Mouse (Mus musculus) liver, postnatal 0 days (tissue): ENCODE results near the gene Trim38.

Experiments used
- CTCF ChIP-seq: sonication (generic); IDR thresholded peaks from 2 replicates; pipeline ENCODE4 v1.5.1; 2016; ENCODE audit warnings: antibody characterized with exemption, low read depth
- EP300 ChIP-seq: IDR thresholded peaks from 2 replicates; pipeline ENCODE4 v1.6.1; 2016; ENCODE audit warnings: antibody characterized with exemption, low read depth, mild to moderate bottlenecking

DNA sequence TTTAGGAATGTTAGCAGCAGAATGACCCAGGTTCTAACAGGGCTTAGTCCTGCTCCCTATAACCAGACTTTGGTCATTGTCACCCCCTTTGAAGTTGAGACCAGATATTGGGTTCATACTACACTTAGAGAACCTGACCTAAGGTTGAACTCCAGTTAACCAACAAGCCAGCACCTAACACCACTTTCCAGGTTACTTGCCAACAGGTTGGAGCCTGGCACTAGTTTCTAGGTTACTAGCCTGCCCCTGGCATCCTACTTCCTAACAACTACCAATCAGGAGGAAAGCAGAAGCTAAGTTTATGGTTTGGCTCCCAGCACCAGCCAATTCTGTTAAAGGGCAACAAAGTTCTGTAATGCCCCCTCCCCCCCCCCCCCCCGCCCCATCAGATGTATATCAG lies 44.5 kb upstream of the Trim38 start:
- TF ChIP-seq CTCF (no peak), EP300 (no peak)
